Mouse (Mus musculus): ENCODE data around the gene Chsy1.

Gene Chsy1

GRCm38 (mm10) chr7:66140923-66141570, 31.7 kb downstream of the Chsy1 start:
- DNase-seq: no peak

GRCm38 (mm10) chr7:66142514-66142913, 33.2 kb downstream of the Chsy1 start:
- no peak for DNase-seq

DNA sequence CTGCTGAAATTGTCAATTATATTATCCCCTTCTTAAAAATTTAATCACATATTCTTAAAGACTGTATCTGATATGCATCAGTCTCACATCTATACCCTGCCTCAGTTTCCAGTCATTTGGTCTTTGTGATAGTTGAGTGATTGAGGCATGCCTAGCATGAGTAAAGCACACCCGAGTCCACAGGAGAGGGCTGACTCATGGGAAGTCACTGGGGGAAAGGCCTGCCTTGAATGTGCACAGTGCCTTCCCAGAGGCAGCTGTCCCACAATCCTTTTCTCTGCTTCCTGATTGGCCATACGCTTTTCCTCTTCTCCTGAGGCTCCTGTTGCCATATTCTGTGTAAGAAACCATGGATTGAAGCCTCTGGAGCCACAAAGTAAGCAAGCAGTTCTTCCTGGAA, 35.2 kb downstream of the Chsy1 start:
- no peak for DNase-seq

DNA sequence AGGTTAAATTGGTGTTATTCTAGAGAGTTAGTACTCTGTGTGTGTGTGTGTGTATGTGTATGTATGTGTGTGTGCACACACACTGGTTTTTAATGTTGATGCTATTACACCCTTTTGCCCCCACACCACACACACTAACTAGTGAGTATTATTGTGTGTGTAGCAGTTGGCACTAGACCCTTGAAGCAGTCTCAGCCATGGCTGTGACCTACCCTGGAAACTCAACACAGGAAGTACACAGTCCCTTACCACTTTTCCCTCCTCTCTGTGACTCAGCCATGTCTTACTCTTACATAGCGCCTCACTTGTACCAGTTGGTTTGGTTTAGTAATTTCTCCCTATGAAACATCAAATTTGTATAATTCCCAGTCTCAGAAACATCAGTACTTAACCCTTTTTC, 37.8 kb downstream of the Chsy1 start:
- no peak for DNase-seq

- DNase-seq: no peak
Observed at GRCm38 (mm10) chr7:66147816-66148215, 38.5 kb downstream of the Chsy1 start.

- no peak for DNase-seq
Observed at GRCm38 (mm10) chr7:66149506-66149905, 40.2 kb downstream of the Chsy1 start.

- DNase-seq: no peak
Observed at GRCm38 (mm10) chr7:66150411-66150810, 41.1 kb downstream of the Chsy1 start.

DNA sequence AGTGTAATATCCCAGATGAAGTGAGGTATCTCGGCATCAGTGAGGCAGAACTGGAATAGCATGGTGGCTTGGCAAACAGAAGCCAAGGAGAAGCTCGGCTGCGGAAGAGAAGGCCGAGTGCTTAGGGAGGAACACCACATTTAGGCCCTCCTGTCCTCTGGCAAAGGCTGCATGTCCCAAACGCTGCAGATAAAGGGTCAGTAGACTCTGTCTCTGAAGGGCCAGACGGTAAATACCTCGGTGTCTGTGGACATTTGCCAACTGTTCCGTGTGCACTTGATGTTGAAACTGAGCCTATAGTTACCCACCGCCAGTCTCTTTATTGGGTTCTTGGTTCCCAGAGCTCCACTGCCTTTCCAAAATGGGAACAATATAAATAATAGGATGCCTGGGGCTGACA, 48.1 kb downstream of the Chsy1 start:
- DNase-seq: no peak

DNA sequence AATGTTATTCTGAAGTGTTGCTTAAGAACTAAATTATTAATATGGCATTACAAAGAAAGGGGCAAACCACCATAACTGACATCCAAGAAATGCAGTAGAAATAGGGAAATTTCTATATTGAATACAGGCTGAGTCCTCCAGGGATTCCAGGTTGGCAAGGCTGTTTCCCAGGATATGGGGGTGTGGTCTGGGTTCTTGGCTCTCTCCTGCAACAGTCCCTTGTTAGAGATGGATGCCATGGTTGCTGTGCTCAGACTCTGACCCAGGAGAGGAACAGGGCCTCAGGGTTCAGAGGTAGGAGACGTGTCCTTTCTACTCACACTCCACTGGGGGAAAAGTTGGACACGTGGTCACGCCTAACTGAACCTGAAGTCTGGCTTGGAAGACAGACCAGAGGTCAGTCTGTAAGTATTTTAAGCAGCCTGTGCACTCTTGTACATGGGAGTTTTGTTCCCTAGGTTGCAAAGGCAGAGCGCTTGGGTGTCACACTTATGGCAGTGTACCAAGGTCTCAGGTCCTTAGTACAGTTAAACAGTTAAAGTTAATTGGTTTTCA, 48.6 kb downstream of the Chsy1 start:
- DNase-seq: no peak

GRCm38 (mm10) chr7:66158616-66159129, 49.4 kb downstream of the Chsy1 start:
- no peak for DNase-seq

DNA sequence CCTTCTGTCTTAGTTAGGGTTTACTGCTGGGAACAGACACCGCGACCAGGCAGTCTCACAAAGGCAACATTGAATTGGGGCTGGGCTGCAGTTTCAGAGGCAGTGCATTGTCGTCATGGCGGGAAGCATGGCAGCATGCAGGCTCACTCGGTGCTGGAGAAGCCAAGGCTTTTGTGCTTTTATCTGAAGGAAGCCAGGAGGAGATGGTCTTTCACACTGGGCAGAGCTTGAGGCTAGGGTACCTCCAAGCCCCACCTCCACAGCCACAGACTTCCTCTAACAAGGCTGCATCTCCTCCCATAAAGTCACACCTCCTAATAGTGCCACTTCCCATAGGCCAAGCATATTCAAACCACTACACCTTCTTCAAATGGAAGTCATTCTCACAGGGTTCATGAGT, 50.6 kb downstream of the Chsy1 start:
- DNase-seq: no peak

- no peak for DNase-seq
Observed at GRCm38 (mm10) chr7:66161836-66162235, 52.5 kb downstream of the Chsy1 start.

DNA sequence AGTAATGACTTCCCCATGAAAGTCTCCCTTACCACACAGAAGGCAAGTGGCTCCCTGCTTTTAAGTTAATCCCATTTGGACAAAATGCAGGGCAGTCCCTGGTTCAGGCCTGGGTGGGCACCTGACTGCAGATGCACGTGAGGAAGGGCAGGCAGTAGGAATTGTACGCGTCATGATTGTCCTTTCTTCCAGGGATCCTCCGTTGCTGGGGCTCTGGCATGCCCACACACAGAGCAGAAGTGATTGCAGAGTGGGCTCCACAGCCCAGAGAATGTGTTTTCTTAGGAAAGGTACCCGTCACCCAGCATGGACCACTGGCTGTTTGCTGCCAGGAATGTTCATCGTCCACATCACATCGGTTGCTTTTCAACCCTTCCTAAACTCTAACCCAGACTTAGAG, 53.2 kb downstream of the Chsy1 start:
- no peak for DNase-seq

GRCm38 (mm10) chr7:66162981-66163380, 53.7 kb downstream of the Chsy1 start:
- DNase-seq: no peak

GRCm38 (mm10) chr7:66164427-66165031, 55.2 kb downstream of the Chsy1 start:
- DNase-seq: no peak

DNA sequence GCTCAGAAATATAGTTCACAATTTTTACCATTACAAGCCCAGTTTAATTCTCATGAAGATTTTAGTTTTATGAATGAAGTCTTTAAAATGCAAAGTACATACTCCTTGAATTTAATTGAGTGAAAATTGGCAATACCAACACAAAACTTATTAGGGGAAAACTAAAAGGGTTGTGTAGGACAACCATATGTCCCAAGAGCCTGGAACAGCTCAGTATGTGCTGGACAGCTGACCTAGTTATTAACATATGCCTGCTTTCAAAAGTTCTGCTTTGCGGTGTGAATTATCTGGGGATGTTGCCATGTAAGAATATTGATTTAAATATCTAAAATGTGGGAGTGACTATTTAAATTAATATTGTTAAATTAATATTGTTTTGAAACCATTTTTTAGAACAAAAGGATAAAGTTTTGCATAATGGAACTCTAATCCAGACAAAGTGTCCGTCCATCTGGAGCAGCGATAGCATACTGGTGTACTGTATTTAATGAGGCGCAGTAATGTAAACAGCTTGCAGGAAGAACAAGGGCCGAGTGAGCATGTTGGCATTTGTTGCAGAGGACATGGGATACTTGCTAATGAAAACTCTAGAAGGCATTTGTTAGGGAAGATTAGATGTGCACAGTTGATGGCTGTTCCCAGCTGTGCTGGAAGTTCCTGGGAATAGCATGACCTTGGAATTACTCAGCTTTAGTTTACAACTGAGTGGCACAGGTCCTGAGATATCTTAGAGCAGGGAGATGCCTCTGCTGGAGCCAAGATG, 55.9 kb downstream of the Chsy1 start:
- DNase-seq: no peak

- DNase-seq: no peak
Observed at GRCm38 (mm10) chr7:66168877-66169276, 59.6 kb downstream of the Chsy1 start.

DNA sequence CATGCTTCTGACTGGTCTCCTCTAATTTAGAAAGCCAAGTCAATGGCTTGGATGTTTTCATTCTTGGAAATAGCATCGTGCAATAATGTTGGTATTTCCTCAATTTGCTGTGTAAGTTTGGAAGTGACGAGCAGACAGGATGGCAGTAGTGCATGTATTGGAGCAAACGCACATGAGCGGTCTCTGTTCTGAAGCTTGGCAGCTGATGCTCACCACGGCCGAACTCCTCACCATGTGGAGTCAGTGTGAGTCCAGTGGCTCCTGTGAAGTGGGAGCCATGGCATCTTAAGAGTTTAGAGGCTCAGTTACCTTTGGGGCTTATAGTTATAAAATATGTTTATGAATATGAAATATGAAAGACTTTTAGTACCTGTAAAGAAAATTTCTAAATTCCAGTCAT, 60.2 kb downstream of the Chsy1 start:
- DNase-seq: no peak

- DNase-seq: no peak
Observed at GRCm38 (mm10) chr7:66170802-66171505, 61.6 kb downstream of the Chsy1 start.

- no peak for DNase-seq
Observed at GRCm38 (mm10) chr7:66175738-66176137, 66.4 kb downstream of the Chsy1 start.

- DNase-seq: no peak
Observed at GRCm38 (mm10) chr7:66176256-66176655, 66.9 kb downstream of the Chsy1 start.

- no peak for DNase-seq
Observed at GRCm38 (mm10) chr7:66176929-66177328, 67.6 kb downstream of the Chsy1 start.

DNA sequence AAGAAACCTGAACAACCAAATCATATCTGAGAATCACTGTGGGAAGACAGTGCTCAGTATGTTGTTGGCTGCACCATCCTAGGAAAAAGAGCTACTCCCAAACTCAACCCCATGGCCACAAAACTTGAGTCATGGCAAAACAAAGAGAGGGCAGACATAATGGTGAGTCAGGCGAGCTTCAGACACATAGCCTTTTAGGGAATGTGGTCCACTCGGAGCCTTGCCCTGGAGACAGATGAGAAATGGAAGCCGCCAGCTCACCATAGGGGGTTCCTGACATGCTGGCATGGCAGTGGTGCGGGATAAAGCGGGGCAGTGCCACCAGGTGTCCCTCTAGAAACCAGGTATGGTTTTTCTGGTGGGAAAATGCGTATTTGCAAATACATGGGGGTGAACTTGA, 68.8 kb downstream of the Chsy1 start:
- DNase-seq: no peak

Measured in right cerebral cortex, adult 18-20 months (tissue).